In genomic region chr9:24774160-24774969, GRCm38 (mm10) we compare ENCODE assay signal across 8 mouse cellular contexts. TPM values are rescaled to one million over a fixed set of nuclear protein-coding genes. Genes with fewer than 3 reads are reported as not detected.
DNase-seq lines count a peak whose midpoint lies in the region; ATAC-seq and TF ChIP-seq lines count a peak whose summit lies in the region.

Tbx20 (minus strand) TSS chr9:24774303.

- no peak for TF ChIP-seq CTCF in thymus, adult 2 months (IDR thresholded peaks at IDR 0.05; ENCODE audit: borderline replicate concordance, control insufficient read depth, extremely low read depth, insufficient read depth, low read length, poor library complexity)

- H3K27ac ChIP-seq in heart, embryonic 13.5 days (replicated peaks), result peak within 1 kb of the TSS; percentile 99
- H3K27ac ChIP-seq in thymus, adult 2 months (ENCODE audit: control insufficient read depth, insufficient read depth, low read length), result no peak within 1 kb of the TSS

- H3K36me3 ChIP-seq in heart, embryonic 13.5 days, result peaks cover 22% of the 10 kb centered on the region
- no peaks in the 10 kb centered on the region for H3K36me3 ChIP-seq in thymus, adult 2 months (ENCODE audit: control insufficient read depth, insufficient read depth, low read length)

- H3K27me3 ChIP-seq in heart, embryonic 13.5 days (replicated peaks), result 0 out of 2 replicates have a peak, but pooled peaks cover 4% of the 10 kb centered on the region
- H3K27me3 ChIP-seq in thymus, adult 2 months (ENCODE audit: control insufficient read depth, insufficient read depth, low read length), result peaks cover 16% of the 10 kb centered on the region

- H3K9me3 ChIP-seq in heart, embryonic 13.5 days, result no peaks in the 10 kb centered on the region

- peak within 1 kb of the TSS; percentile 100 for H3K9ac ChIP-seq in heart, embryonic 13.5 days

- H3K4me2 ChIP-seq in heart, embryonic 13.5 days, result peak within 1 kb of the TSS; percentile 82

- TF ChIP-seq POLR2A in thymus, adult 2 months (IDR thresholded peaks at IDR 0.05; ENCODE audit: control insufficient read depth, extremely low read depth, insufficient read depth, low read length, poor library complexity), result no peak

- H3K4me3 ChIP-seq in heart, embryonic 13.5 days, result peak within 1 kb of the TSS; percentile 93
- H3K4me3 ChIP-seq in thymus, adult 2 months (ENCODE audit: control insufficient read depth, insufficient read depth, low read length), result no peak within 1 kb of the TSS

- under 1% methylated on average over 40 of the region's 40 CpGs for WGBS in heart, embryonic 13.5 days
- 5% methylated on average over 40 of the region's 40 CpGs for WGBS in thymus, adult 2 months

- peak; percentile 84 for DNase-seq in R1 (ENCODE audit: low read depth, low spot score)
- DNase-seq in embryo, embryonic 10 days (ENCODE audit: low spot score), result peak; percentile 91
- peak; percentile 32 for DNase-seq in kidney, postnatal 10 days
- peak; percentile 82 for DNase-seq in neural tube, embryonic 10.5 days (ENCODE audit: extremely low spot score, low spot score)
- DNase-seq in thymus, adult 2 months, result no peak
- DNase-seq in frontal cortex, postnatal 10 days (ENCODE audit: low spot score in 2 of 2), result no peak

- ATAC-seq in heart, embryonic 13.5 days (ENCODE audit: extremely low read depth, insufficient number of reproducible peaks, low FRiP score, low TSS enrichment), result peak; percentile 90
- ATAC-seq in activated CD4-positive, CD25-positive, alpha-beta regulatory T cell, adult 4 months, result no peak

- peaks cover 39% of the 10 kb centered on the region for H3K4me1 ChIP-seq in heart, embryonic 13.5 days
- no peaks in the 10 kb centered on the region for H3K4me1 ChIP-seq in thymus, adult 2 months (replicated peaks; ENCODE audit: control insufficient read depth, insufficient read depth, low read length)

RNA-seq across cellular contexts. Expression of gene Tbx20, which starts in this region (rescaled TPM):
- 68.8 and 69.5 TPM in 2 replicates for polyA plus RNA-seq in heart, embryonic 13.5 days (2015; fragmentation: Nextera tagmentation; extraction: Ambion mirVana)
- 0.11 and 1.6 TPM in 2 replicates for polyA plus RNA-seq in thymus, adult 2 months (2012; rRNA removed)
- under 1 TPM in 1 of 2 experiments, not detected in 1; 0.57 TPM for polyA plus RNA-seq in activated CD4-positive, CD25-positive, alpha-beta regulatory T cell, adult 4 months (2017; shearing (Covaris generic))

Comparison
In these comparisons a context has a peak if more than half of its experiments do, and no peak if none do; other contexts are left out.
1. RNA of gene Tbx20 (polyA plus RNA-seq): 68.8 to 69.5 TPM in heart, embryonic 13.5 days; 0.11 to 1.6 TPM in thymus, adult 2 months and 0.57 TPM in activated CD4-positive, CD25-positive, alpha-beta regulatory T cell, adult 4 months; every median in the first group is over 10 times any median in the second.
2. DNase-seq: peak in R1 (single experiment), embryo, embryonic 10 days (single experiment), kidney, postnatal 10 days (single experiment) and neural tube, embryonic 10.5 days (single experiment); none in thymus, adult 2 months (single experiment) and frontal cortex, postnatal 10 days (0 of 2).